Mouse (Mus musculus) myocyte (in vitro differentiated cells): ENCODE data around the gene Rps6kb1.

ENCODE experiments used
- MYOD1 ChIP-seq, 3 experiments: IDR thresholded peaks; one replicate each; pipeline ENCODE4 v1.6.1; 2011; ENCODE audit warnings: control low read depth in 2 of 3, low read depth in 2 of 3, mild to moderate bottlenecking in 2 of 3, moderate library complexity in 1 of 3; ENCODE audit not compliant: insufficient read length in 2 of 3, control insufficient read depth in 1 of 3
- MYOG ChIP-seq, 3 experiments: IDR thresholded peaks; one replicate each; pipeline ENCODE4 v1.6.1; 2011; ENCODE audit warnings: control low read depth in 2 of 3, low read depth in 2 of 3, mild to moderate bottlenecking in 2 of 3; ENCODE audit not compliant: insufficient read length in 2 of 3, control insufficient read depth in 1 of 3, insufficient read depth in 1 of 3
- POLR2A ChIP-seq: IDR thresholded peaks from one replicate; pipeline ENCODE4 v1.6.1; 2011; ENCODE audit warnings: low read depth, mild to moderate bottlenecking, control low read depth, moderate library complexity; ENCODE audit not compliant: insufficient read length
- TCF12 ChIP-seq: IDR thresholded peaks from one replicate; pipeline ENCODE4 v1.6.1; 2011; ENCODE audit warnings: mild to moderate bottlenecking, control low read depth; ENCODE audit not compliant: poor library complexity, insufficient read depth, severe bottlenecking

GRCm38 (mm10) chr11:86568425-86568824 is 23.8 kb upstream of the Rps6kb1 start:
- TF ChIP-seq POLR2A (no peak), TCF12 (no peak), MYOD1 (IDR thresholded peaks at IDR 0.05; ENCODE audit: control insufficient read depth in 1 of 3, insufficient read length in 2 of 3, low read depth in 2 of 3) (peak in 1 of 3 experiments; percentile 36), MYOG (IDR thresholded peaks at IDR 0.05; ENCODE audit: control insufficient read depth in 1 of 3, insufficient read depth in 1 of 3, insufficient read length in 2 of 3, low read depth in 2 of 3) (no peak)
